Mouse (Mus musculus): ENCODE data around the gene Odf3l2.

Odf3l2 gene

DNA sequence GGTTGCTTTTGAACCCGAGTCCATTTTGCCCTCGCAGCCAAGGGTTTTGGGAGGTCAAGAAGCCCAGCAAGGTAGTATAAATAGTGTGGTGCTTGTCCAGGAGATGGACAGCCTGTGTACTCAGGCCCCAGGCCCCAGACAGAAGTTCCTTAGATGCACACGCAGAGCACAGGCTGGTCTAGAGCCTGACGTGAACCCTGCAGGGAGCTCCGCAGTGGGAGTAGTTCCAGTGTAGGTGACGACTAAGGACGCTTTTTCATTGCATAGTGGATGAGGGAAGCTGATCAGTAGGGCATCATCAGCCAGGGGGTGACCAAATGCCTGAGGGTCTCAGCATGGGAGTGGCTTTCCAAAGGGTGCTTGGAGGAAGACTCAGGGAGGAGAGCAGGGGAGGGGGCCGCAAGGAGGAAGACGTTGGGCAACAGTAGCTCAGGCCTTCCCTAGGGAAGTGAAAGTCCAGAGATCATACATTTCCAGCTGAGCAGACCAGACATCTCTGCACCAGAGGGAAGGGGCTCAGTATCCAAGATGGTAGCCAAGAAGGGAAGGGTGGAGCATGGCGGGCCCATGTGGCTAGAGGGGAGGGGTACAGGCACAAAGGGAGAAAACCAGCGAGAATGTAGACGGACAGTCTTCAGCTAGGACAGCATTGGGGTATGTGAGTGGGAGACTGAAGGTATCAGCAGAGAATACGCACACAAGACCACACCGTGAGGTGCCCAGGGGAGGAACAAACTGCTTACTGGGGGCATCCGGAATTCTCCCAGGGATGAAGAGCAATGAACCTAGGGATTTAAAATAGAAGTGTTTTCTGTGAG is 24.7 kb upstream of the Odf3l2 start:
- no peak for DNase-seq

DNA sequence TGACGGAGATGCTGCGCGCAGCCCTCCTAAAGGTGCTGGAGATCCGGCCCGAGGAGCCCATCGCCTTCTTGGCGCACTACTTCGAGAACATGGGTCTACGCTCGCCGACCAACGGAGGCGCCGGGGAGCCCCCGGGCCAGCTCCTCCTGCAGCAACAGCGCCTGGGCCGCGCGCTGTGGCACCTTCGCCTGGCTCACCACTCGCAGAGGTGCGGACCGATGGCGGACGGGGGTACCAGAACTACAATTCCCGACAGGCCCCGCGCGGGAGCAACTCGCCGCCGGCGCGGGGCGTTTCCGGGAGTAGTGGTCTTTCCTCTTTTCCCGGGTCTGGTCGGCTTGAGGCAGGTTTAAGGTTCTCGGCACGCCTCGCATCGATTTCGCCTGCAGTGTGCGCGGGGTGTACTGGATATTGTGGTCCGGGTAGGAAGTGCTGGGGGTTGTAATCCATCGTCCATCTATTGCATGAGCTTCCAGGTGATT is 24.1 kb upstream of the Odf3l2 start:
- DNase-seq: peak; percentile 77 to 83

DNA sequence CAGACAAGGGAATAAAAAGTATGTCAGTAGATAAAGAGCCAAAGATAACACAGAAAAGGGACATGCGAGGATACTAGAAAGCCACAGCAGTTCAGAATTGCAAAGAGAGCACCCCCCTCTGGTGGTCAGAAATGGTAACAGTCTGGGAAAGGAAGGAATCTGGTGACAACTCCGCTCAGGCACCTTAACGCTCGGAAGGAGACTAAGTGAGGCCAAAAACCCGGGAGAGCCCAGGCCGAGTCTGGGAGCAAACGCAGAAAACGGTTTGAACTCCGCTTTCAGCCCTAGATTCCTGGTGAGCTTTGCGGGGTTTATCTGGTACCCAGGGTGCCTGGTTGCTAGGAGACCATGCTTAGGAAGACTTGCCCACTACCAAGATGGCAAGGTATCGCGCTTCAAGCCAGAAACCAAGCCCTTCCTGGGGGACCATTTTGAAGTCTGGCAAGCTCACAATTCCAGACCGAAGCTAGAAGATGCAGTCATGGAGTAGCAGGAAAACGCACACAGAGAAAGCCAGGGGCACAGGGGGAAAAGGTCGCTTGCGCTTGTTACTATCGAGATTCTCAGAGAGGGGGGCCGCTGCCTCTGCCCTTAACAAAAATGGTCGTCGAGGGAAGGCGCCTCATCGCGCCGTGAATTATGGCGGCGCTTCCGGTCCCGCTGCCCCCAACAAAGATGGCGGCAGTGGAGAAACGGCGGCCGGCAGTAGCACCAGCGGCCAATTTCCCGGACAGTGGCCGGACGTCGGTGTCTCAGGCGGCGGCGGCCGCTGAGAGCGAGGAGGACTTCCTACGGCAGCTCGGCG is 23.4 kb upstream of the Odf3l2 start, which contains the start of gene Tpgs1:
Gene Tpgs1, plus strand, starts transcription at position 599 of the 805 bp plus-strand sequence.
- peak; percentile 91 to 93 for DNase-seq

DNA sequence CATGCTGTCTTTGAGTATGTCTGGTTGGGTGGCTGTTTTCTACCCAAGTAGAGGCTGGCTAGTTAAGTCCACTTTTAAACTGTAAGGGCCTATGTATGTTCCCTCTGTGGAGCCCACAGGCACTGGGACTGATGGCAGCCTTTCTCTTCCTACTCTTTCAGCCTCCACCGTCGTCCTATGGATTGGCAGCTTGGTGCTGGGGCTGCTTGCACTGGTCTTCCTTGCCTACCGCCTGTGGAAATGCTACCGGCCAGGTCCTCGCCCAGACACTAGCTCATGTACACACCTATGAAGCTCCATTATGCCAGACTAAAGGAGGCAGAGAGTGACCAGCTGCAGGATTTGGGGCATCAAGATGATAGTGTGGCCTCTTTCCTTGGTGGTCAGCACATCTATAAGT is 22.5 kb upstream of the Odf3l2 start:
- DNase-seq: no peak

DNA sequence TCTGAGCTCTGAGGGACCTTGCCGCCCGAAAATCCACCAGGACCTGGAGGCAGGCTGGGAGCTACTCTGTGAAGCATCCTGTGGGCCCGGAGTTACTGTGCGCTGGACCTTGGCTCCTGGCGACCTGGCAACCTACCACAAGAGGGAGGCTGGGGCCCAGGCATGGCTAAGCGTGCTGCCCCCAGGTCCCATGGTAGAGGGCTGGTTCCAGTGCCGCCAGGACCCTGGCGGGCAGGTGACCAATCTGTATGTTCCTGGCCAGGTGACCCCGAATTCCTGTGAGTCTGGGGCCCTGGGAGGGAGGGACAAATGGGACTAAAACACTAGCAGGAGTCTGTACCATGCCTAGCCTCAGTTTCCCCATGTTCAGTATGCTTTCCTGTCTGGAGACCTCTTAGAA is 21.0 kb upstream of the Odf3l2 start:
- no peak for DNase-seq

DNA sequence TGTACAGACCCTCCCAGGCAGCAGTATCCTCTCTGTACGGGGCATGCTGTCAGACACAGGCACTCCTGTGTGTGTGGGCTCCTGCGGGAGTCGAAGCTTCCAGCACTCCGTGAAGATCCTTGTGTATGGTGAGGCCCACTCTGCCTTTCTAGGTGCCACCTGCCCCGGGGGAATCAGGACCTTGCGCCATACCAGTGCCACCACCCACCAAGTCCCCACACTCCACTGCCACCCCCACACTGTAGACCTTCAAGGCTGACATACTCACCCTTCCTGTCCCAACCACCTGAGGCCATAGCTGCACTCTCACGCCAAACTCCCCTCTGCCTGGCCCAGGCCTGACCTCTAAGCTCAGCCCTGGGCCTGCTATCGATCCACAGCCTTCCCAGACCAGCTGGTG is 19.5 kb upstream of the Odf3l2 start:
- DNase-seq: no peak

DNA sequence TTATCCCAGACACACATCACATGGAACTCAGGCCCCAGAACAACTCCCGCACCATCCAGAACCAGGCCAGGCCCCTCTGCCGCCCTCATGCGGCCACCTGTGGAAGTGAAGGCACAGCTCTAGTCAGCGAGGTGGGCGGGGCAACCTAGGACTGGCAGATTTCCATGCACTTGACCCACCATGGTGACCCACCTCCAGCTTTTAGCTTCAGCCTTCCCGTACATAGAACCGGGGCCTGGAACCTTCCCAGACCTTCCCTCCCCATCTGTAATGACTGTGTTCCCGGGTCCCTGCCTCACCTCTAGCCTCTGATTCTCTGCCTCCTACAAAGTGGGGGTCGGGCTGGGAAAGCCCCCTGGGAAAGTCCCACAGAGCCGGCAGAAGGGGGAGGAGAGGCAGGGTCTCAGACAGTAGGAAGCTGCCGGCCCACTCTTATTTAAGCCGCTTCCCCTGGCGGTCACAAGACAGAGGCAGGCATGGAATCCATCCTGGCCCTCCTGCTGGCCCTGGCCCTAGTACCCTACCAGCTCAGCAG is 18.7 kb upstream of the Odf3l2 start, which contains the start of gene Madcam1:
Gene Madcam1, plus strand, starts transcription at position 429 of the 535 bp plus-strand sequence.
- peak; percentile 70 to 83 for DNase-seq

DNA sequence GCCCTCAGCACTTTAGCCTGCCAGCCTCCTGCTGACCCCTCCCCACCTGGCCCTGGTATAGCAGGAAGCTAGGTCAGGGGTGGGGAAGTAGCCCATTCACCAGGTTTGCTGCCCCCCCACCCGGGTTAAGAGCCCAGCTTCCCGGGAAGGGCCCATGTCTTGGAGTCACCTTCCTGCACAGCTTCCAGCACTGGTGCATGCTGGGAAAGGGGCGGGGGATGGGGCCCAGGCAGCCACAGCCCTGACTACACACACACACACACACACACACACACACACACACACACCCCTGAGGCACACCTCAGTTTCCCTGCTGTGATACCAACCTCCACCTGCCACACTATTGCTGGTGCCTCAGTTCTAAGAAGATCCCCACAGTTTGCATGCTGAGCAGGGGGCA is 16.3 kb upstream of the Odf3l2 start:
- no peak for DNase-seq

DNA sequence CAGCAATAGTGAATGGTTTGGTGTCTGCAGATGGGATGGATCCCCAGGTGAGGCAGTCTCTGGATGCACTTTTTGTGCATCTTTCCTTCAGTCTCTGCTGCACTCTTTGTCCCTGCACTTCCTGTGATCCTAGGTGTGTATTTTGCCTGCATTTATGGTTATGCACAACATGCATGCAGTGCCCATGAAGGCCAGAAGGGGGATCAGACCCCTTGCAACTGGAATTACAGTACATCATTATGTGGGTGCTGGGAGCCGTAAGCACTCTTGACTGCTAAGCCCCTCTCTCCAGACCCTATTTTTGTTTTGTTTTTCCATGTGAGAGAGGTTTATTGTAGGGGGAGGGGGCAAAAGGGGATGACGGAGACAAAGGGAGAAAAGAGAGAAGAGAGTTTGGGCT is 14.8 kb upstream of the Odf3l2 start:
- DNase-seq: no peak

DNA sequence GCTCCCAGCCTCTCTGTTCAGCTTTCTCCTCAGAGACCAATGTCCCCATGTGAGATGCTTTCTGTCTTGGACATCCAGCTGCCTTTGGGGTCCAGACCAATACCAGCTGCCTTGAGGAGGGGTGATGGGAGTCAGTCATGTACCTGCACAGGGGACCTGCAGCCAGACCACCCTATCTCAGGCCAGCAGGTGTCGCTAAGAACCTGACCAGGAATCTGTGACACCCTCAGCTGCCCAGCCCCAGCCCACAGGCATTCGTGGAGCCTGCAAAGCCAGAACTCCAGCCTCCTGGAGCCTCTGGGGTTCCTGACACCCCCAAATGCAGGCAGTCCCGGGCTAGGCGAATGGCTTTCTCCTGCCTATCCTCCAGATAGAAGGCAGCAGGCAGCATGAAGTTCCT is 13.3 kb upstream of the Odf3l2 start:
- peak in 1 of 2 experiments; percentile 26 for DNase-seq

DNA sequence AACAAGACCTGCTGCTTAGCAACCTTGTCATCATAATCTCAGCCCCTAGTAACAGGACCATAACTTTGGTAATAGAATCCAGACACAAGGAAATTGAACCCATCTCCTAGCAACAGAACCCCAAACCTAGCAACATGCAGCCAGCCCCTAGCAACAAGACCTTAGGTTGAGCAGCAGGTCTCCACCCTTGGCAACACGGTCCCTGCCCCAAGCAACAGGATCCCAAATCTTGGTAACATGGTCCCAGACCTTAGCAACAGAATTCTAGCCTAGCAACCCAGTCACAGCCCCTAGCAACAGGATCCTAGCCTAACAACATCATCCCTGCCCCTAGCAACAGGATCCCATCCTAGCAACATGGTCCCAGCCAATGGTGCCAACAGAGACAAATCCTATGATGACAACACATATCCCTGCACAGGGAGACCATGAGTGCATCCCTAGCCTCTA is 9.4 kb upstream of the Odf3l2 start:
- DNase-seq: no peak

DNA sequence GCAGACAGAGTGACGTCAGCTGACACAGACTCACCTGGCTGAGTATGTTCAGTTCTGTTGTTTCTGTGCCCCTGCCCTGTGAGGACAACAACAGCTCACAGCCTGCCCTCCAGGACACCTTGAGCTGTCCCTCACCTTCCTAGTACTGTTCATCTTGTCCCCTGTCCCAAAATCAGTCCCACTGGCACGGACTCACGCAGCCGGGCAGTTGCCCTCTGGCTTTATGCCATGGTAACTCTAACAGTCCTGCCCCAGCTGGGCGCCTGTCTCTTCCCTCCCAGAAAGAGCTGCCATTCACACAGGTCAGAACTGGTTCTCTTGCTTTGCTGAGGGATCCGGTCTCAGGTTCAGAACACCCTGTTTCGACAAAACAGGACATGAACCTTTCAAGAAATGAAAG is 7.3 kb upstream of the Odf3l2 start:
- DNase-seq: peak in 1 of 2 experiments; percentile 61

DNA sequence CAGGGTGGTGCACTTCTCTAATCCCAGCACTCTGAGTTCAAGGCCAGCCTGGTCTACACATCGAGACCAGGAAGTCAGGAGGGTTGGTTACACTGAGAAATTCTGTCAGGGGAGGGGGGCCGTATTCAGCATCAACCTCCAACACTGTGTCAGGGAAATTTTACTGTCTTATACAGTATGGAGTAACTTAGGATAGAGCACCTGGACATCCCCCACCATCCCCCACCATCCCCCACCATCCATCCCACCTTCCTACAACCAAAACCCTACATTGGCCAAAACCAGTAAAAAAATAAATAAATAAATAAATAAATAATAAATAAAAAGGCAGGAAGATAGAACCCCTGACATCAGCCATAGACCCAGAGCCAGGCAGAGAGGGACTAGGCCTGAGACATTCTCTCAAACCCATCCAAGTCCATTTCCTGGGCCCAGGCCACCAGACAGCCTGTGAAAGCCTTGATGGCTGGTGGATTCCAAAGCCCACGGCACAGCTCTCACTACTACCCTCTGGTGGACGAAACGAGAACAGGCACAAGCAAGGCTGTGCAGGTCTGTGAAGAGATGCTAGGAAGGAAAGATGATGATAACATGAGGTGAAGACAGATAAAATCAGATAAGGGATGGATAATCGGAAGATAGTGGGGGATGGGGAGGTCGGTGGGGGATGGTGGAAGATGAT is 3.7 kb upstream of the Odf3l2 start:
- DNase-seq: peak; percentile 72 to 83

DNA sequence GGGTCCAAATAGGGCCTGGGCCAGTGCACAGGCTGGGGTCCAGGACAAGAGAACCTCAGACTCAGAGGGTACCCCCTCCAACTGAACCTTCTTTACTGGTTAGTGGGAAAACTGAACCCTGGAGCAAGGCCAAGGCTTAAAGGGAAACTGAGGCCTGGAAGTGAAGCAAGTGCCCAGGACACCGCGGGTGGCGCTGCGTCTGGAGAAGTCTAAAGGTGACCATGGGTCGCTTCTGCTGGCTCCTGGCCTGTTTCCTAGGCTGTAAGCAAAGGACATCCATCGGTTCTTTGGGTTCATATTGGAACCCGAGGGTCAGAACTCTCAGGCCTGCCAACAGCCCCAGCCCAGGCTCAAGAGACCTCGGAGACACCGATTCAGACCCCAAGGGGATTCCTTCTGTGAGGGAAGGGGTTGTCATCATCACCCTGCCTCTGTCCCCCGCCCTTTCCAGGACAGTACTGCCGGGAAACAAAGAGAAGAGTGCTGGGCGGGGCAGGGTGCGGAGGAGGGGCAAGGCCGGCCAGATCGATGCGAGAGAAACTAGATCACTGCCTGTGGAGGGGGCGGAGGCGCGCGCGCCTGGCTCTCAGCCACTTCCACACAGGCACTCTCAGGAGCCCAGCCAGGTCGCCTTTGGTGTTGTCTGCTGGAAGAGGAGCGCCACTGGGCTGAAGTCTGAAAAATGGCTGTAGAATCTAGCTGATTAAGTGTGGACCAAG is 6.9 kb downstream of the Odf3l2 start:
- DNase-seq: no peak

DNA sequence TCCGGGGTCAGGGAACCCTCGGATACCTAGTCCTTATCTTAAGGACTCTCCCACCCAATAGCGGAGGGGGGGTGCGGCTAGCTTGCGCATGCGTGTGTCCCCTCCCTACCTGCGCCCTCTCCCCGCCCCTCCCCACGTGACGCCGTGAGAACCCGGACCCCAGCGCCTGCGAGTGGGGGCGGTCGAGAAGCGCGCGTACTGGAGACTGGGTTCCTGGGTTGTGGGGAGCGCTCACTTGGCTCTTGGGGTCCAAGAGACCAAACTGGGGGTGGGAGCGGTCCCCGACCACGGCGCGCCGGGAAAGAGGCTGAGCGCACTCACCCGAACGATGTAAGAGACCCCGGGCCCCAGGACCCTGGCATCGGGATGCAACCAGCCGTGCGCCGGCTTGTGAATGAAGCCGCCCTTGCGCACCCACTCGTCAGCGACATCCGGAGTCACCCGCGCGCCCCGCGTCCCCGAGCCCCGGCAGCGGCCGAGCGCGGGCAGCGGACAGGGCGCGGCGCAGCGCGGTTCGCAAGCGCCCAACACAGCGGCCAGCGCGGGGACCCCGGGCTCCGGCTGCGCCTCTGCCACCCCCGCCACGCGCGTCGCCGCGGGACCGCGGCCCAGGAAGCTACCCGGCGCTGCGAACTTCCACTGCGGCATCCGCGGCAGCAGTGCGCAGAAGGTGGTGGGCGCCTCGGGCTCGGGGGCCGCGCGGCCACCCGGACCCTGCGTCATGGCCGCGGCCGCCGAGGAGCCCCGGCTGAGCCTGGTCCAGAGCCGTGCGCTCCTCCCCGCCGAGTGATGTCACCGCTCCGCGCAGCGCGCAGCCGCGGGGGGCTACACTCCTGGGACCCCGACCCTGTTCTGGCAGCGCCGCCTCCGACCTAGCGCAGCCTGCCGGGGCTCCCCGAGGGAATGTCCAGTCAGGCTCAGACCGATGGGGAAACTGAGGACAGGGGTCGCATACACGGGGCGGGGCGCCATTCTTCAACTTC is 8.1 kb downstream of the Odf3l2 start, which contains the start of gene Shc2:
Gene Shc2, minus strand, starts transcription at position 791 of the 983 bp plus-strand sequence.
- DNase-seq: no peak

DNA sequence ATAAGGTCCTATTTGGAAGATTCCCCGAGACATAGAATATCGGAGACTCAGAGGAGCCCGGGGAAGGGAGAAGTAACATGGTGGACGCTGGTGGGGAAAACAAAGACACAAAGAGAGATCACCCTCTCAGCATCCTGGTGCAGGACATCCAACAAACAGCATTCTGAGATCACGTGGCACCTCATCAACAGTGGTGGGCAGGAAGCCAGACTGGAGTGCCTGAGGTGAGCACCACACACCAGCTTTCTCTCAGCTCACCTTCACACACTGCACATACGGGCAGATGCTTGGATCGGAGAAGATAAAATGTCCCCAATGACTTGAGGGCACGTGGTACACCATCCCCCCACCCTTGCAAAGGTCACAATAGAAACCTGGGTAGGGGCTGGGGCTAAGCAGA is 9.3 kb downstream of the Odf3l2 start:
- no peak for DNase-seq

DNA sequence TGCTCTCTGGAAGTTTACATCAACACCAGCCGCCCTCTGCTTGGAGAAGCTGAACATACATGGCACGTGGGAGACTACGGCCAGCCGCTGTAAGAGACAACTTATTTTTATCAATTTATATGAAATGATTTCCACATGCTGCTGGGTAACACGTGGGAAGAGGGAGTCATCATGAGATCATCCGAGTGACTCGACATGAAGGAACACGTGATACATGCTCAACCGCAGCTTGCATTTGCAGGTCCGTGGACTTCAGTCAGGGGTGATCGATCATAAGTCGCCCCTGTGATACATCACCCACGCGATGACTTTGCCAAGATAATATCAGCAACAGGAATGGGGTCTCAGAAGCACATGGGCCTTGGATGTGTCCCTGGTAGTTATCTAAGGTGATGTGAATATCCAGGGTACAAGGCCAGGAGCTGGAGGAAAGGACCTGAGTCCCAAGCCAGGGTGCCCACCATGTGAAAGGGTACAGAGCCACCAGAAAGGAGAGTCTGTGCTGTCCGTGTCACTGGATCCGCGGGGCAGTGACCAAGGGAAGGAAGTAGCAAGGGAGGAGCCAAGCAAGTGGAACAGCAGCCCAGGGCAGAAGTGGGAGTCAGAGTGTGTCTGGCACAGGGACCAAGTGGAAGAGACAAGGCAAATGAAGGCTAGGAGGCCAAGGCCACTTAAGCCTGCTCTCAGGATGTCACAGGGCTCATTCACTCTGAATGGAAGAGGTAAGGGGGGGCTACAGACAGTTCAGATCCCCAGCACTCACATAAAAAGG is 12.3 kb downstream of the Odf3l2 start:
- DNase-seq: no peak

DNA sequence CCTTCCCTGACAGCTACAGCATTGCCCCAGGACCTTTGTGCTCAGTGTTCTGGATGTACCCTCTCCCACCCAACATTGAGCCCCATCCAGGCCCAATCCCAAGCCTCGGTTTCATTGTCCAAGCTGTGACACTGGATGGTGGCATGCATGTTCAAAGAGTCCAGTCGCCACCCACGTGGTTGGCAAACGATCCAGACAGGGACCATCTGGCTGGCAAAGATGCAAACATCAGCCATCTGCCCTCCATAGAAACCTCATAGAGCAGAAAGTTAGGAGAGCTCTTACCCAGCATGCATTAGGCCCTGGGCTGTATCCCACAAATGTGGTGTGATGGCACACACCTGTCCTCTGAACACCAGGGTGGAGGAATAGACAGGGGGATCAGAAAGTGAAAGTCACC is 14.1 kb downstream of the Odf3l2 start:
- DNase-seq: no peak

DNA sequence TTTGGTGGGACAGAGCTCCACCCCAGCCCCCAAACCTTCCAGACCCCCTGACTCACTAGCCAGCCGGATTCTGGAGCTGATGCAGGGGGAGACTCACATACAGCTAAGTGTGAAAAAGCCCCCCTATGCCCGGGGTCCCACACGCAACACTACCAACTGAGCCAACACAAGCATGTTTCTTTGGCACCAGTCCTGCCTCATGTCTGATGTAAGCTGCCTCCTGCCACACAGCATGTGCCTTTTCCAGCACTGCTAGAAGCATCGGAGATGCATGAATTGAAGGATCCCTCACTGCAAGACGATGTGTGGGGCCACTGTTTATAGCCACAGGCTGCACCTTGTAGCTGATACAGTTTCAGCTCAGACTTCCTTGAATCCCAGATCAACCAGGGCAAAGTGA is 17.2 kb downstream of the Odf3l2 start:
- DNase-seq: no peak

DNA sequence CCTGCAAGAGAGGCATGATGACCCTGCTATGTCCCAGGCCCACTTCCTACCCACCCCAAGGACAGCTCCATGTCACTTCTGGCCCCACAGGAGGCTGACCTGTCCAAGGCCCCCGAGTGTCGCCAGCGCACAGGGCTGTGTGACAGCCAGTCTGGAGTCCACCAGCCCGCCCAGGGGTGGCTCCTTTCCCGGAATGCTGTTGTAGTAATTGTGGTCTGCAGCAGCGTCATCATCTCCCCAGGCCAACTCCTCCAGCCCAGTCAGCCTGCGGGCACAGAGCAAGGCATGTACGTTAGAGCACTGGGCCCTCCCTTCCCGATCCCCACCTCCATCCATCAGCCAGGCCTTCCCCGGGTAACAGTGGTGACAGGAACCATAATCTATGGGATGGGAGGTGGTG is 19.4 kb downstream of the Odf3l2 start:
- DNase-seq: no peak
